7 mouse cellular contexts compared by ENCODE assay signal in the genomic region with DNA sequence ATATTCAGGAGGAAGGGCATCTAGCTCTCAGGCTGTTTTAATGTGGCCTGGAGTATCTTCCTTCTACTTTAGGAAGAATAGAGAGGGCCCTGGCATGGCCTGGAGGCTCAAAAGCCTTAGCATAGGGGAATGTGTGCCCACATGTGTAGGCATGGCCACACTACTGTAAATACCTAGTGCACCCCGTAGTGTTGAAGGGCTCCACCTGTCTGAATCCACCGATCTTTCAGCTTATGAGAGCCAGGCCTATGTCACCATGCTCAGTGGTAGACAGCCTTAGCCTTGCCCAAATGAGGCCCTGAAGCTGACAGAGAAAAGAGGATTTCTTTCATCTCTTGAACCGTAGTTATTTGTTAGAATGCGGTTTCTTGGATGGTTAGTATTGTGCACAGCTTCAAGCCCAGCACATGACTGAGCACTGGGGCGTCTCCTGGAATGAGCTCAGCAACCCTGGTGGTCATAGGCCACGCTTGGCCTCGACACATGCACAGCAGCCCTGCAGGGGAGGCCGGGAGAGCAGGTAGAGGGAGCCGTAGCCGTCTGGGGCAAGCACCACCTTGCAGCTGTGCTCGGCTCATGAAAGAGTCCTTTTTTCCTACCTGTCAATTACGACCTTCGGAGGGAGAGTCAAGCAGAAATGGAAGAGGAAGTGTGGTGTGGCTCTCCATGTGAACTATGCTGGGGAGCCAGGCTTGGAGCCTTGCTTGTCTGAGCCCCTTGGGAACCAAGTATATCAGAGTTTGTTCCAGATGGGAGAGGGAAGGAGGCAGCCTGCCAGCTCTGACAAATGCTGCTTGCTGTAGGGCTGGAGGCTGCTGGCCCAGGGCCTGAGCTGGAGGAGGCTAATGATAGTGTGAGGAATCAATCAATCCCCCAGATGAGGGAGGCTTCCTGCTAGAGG. TPM values are rescaled to one million over a fixed set of nuclear protein-coding genes. Genes with fewer than 3 reads are reported as not detected.
DNase-seq lines count a peak whose midpoint lies in the region; ATAC-seq and TF ChIP-seq lines count a peak whose summit lies in the region.

No protein-coding gene starts in this region.

- H3K9me3 ChIP-seq in embryonic facial prominence, embryonic 10.5 days, result no peaks in the 10 kb centered on the region
- no peaks in the 10 kb centered on the region for H3K9me3 ChIP-seq in midbrain, embryonic 12.5 days
- no peaks in the 10 kb centered on the region for H3K9me3 ChIP-seq in stomach, postnatal 0 days (ENCODE audit: control insufficient read depth, low read length)

- H3K4me2 ChIP-seq in midbrain, embryonic 12.5 days (replicated peaks), result no peak overlapping the region
- 0 out of 2 replicates have a peak overlapping the region, but pooled peaks have one; percentile 15 for H3K4me2 ChIP-seq in stomach, postnatal 0 days (replicated peaks; ENCODE audit: low read depth)

- H3K4me3 ChIP-seq in embryonic facial prominence, embryonic 10.5 days, result no peak overlapping the region
- H3K4me3 ChIP-seq in midbrain, embryonic 12.5 days, result no peak overlapping the region
- no peak overlapping the region for H3K4me3 ChIP-seq in stomach, postnatal 0 days (ENCODE audit: low read depth, low read length)

- WGBS in embryonic facial prominence, embryonic 10.5 days, result 55% methylated on average over 13 of the region's 13 CpGs
- 76% methylated on average over 13 of the region's 13 CpGs for WGBS in midbrain, embryonic 12.5 days
- 35% methylated on average over 13 of the region's 13 CpGs for WGBS in stomach, postnatal 0 days

- 0 out of 2 replicates have a peak, but pooled peaks have one; percentile 16 for ATAC-seq in midbrain, embryonic 12.5 days (ENCODE audit: low FRiP score, low read depth)
- peak; percentile 79 for ATAC-seq in stomach, postnatal 0 days (ENCODE audit: low FRiP score, low TSS enrichment)

- H3K4me1 ChIP-seq in embryonic facial prominence, embryonic 10.5 days, result peaks cover 66% of the 10 kb centered on the region
- peaks cover 15% of the 10 kb centered on the region; the same call in 1 of the 2 replicates for H3K4me1 ChIP-seq in midbrain, embryonic 12.5 days
- H3K4me1 ChIP-seq in stomach, postnatal 0 days (replicated peaks; ENCODE audit: control insufficient read depth, insufficient read depth), result peaks cover 5% of the 10 kb centered on the region

- DNase-seq in adrenal gland, postnatal 14 days, result peak; percentile 91
- no peak for DNase-seq in embryonic facial prominence, embryonic 10.5 days (ENCODE audit: low spot score)
- peak; percentile 90 for DNase-seq in heart, adult 8-10 months (ENCODE audit: low spot score)
- peak; percentile 64 for DNase-seq in kidney, adult 18-20 months
- peak; percentile 87 for DNase-seq in left cerebral cortex, postnatal 14 days (ENCODE audit: low spot score in 2 of 2)
- DNase-seq in stomach, postnatal 0 days (ENCODE audit: low spot score), result peak; percentile 71

- H3K27ac ChIP-seq in embryonic facial prominence, embryonic 10.5 days (replicated peaks), result peak overlapping the region; percentile 36
- H3K27ac ChIP-seq in midbrain, embryonic 12.5 days (replicated peaks), result no peak overlapping the region
- peak overlapping the region; percentile 67 for H3K27ac ChIP-seq in stomach, postnatal 0 days (replicated peaks)

- intact Hi-C loops in left cerebral cortex, postnatal 14 days (cut with DNase I), result no loop called here

- H3K9ac ChIP-seq in midbrain, embryonic 12.5 days (replicated peaks), result no peak overlapping the region
- no peak overlapping the region for H3K9ac ChIP-seq in stomach, postnatal 0 days (ENCODE audit: low read length)

- TF ChIP-seq CTCF in stomach, postnatal 0 days (IDR thresholded peaks at IDR 0.05; ENCODE audit: low read depth), result peak; percentile 37

- peaks cover 31% of the 10 kb centered on the region for H3K36me3 ChIP-seq in embryonic facial prominence, embryonic 10.5 days (replicated peaks)
- no peaks in the 10 kb centered on the region; the same call in 1 of the 2 replicates for H3K36me3 ChIP-seq in midbrain, embryonic 12.5 days
- no peaks in the 10 kb centered on the region for H3K36me3 ChIP-seq in stomach, postnatal 0 days (ENCODE audit: control insufficient read depth, insufficient read depth, low read length)

- no peak for TF ChIP-seq EP300 in stomach, postnatal 0 days (optimal IDR thresholded peaks at IDR 0.05)

- H3K27me3 ChIP-seq in embryonic facial prominence, embryonic 10.5 days (replicated peaks; ENCODE audit: low read depth, poor library complexity, severe bottlenecking), result no peaks in the 10 kb centered on the region
- H3K27me3 ChIP-seq in midbrain, embryonic 12.5 days, result no peaks in the 10 kb centered on the region
- H3K27me3 ChIP-seq in stomach, postnatal 0 days (ENCODE audit: control insufficient read depth, insufficient read depth, low read length), result no peaks in the 10 kb centered on the region

RNA-seq across cellular contexts. Expression of gene St6gal1, which starts 15.8 kb away (rescaled TPM):
- 42.8 and 43.6 TPM in 2 replicates for total RNA-seq in adrenal gland, postnatal 14 days (2021)
- 27.3 and 28.9 TPM in 2 replicates for polyA plus RNA-seq in embryonic facial prominence, embryonic 10.5 days (2016; fragmentation: Nextera tagmentation; extraction: Ambion mirVana)
- 1 to 10 TPM; 7.6 to 9.9 (median 8.8) TPM for total RNA-seq in heart, adult 8-10 months (2022)
- 10 to 100 TPM; 10.5 to 13.0 TPM for total RNA-seq in left cerebral cortex, postnatal 14 days (2021)
- polyA plus RNA-seq in midbrain, embryonic 12.5 days (2016; fragmentation: Nextera tagmentation; extraction: Ambion mirVana), result 39.9 and 46.6 TPM in 2 replicates
- polyA plus RNA-seq in stomach, postnatal 0 days (2015; fragmentation: Nextera tagmentation; extraction: Ambion mirVana), result 7.7 and 7.9 TPM in 2 replicates
